Mouse (Mus musculus) Muller cell, postnatal 12 days (primary cell): ENCODE results near the gene Ogfod2.

Source experiments
- DNase-seq: peaks from one replicate; pipeline ENCODE4 v3.0.0-alpha.2; 2015; ENCODE audit errors: inconsistent ontology term

Gene Ogfod2

DNA sequence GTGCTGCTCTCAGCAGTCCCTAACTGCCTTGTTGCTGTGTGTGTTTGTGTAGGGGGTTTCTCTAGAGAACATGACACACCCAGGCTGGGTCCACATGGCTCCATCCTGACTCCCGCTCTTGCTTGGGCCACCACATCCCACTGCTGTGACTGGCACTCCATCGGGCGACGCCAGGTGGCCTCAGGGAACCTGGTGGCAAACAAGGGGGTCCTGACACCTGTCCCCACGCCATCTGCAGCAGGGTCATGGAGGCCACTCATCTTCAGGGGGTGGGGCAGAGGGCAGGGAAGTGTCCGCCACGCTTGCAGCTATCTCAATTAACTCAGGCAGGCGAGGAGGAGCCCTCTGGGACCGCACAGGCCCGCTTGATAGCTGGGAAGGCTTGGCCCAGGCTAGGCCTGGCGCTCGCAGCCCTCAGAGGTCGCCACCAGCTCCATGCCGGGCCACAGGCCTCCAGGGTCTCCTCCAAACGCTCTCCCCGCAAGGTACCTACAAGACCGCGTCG lies 17.0 kb upstream of the Ogfod2 start:
- DNase-seq, result no peak

DNA sequence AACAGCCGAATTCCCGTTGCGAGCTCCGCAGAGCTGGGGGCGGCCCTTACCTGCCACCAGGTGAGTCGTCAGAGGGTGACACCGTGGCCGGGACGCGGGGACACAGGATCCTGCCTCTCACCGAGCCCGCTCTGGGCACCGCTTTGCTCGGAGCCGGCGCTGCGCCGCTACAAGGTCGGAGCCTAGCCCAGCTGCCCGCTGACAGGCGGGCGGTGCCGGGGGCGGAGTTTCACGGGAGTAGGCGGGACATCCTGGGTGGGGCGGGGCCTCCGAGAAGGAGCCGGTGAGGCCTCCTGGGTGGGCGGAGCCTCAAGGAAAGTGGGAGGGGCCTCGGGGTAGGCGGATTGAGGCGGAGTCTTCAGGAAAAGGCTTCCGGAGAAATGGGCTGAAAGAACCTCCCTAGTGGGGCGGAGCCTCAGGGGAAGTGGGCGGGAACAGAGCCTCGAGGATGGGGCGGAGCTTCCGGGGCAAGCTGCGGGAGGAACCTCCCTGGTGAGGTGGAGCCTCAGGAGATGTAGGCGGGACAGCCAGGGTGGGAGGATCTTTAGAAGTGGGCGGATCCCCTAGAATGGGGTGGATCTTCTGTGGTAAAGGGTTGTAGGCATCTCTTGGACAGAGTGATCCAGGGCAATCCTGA lies 16.4 kb upstream of the Ogfod2 start, which contains the start of gene Abcb9:
Abcb9 (minus strand) TSS at position 203 of the 637 bp plus-strand sequence.
- peak; percentile 99 for DNase-seq

DNA sequence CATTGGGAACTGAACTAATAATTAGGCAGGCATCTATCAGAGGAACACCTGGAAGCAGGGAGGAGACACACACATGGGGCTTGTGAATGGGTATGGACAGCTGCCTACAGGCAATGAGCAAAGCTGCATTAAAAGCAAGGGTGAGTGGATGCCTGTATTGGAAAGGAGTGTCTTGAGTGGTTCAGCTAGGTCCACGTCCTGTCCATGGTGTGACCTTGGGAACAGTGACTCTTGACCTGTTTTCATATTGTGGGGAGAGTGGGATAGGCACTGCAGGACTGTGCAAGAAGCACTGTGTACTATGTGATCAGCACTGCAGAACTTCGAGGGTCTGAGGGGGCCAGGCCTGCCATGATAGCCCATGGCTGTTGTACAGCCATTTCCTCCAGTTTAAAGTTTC lies 13.2 kb upstream of the Ogfod2 start:
- DNase-seq, result no peak

- DNase-seq, result no peak
Observed at GRCm38 (mm10) chr5:124100128-124101044, 11.7 kb upstream of the Ogfod2 start.

DNA sequence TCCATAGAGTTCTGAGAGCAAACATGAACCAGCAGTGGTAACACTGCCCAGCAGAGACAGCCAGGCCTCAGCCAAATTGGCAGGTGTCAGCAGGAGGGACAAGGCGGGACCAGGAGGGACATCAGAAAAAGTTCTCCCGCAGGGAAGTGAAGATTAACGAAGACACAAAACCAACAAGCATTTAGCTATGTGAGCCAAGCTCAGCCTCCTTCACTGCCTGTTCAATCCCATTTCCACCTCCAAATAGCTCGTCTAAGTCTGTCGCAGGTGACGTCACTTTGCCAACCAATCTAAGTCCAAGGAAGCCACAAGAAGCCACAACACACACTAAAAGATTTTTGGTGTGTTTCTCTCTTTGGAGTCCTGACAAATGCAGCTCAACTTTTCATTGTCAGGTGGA lies 9.8 kb upstream of the Ogfod2 start:
- no peak for DNase-seq

- DNase-seq, result no peak
Observed at GRCm38 (mm10) chr5:124103020-124103419, 9.1 kb upstream of the Ogfod2 start.

DNA sequence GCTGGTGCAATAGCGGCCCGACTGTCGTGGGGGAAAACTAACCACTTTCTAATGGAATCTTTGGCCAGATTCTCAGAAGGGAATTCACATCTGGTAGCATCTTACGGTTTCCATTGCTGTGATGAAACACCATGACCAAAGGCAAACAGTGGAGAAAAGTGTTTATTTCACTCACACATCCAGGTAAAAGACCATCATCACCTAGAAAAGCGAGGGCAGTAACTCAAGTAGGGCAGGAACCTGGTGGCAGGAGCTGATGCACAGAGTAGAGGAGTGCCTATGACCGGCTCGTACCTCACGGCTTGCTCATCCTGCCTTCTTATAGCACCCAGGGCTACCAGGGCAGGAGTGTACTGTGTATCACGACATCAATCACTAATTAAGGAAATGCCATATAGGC lies 8.5 kb upstream of the Ogfod2 start:
- no peak for DNase-seq

GRCm38 (mm10) chr5:124111077-124111741 lies 888 bp upstream of the Ogfod2 start:
- peak; percentile 23 for DNase-seq

DNA sequence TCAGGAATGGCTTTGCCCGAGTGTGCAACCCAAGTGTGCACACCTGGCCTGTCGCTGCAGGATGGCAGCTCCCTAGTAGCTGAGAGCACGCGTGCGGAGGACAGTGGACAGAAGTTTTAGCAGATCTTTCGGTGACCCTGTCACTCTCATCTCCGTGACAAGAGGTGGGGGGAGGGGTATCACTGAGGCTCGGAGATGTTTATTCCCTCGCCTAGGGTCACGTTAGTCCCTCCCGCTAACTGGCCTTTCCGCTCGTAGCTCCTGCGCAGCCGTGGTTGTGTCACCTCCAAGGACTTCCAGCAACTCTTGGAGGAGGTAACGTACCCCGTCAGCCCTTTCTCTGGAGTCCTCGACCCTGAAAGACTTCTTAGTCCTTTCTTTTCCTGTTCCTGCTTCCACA lies 434 bp downstream of the Ogfod2 start:
- peak; percentile 46 for DNase-seq

DNA sequence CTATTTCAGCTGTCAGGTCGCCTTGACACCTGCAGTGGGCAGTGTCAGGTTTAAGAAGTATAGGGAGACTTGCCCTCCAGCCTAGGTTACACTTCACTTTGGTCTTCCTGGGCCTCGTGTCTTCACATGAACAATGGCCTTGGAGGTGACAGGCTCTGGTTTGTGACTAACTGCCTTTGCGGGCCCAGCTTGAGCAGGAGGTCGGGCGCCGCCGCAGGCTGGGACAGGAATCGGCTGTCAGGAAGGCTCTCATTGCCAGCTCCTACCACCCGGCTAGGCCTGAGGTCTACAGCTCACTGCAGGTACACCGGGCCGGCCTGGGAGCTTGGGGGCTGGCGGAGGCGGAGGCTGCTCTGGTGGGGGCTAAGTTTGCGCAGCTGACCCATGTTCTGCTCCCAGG lies 933 bp downstream of the Ogfod2 start:
- DNase-seq, result peak; percentile 64

DNA sequence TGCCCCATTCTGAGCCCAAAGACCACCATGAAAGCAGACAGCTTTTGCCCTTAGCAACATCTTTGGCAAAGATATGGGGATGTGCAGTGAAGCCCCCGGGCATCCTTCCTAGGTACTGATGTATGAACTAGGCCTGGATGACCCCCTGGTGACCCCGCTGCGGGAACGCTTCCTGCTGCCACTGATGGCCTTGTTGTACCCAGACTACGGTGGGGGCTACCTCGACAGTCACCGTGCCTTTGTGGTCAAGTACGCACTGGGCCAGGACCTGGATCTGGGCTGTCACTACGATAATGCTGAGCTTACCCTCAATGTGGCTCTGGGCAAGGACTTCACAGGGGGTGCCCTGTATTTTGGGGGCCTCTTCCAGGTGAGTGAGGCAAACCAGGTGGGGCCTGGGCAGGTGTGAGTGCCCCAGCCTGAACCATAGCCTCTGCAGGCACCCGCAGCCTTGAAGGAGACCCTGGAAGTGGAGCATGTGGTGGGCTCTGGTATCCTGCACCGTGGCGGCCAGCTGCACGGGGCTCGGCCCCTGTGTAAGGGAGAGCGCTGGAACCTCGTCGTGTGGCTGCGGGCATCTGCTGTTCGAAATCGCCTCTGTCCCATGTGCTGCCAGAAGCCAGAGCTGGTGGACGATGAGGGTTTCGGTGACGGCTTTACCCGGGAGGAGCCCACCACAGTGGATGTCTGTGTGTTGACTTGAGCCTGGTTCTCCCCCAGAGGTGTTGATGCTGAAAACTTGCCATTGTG lies 2.4 kb downstream of the Ogfod2 start:
- no peak for DNase-seq

GRCm38 (mm10) chr5:124115531-124115930 lies 3.4 kb downstream of the Ogfod2 start:
- DNase-seq, result no peak

- DNase-seq, result peak; percentile 84
Observed at GRCm38 (mm10) chr5:124115990-124116845, 4.1 kb downstream of the Ogfod2 start, which contains the start of gene Arl6ip4. TSS of gene Arl6ip4 (plus strand) at chr5:124116089.

- no peak for DNase-seq
Observed at GRCm38 (mm10) chr5:124119204-124119603, 7.1 kb downstream of the Ogfod2 start.

DNA sequence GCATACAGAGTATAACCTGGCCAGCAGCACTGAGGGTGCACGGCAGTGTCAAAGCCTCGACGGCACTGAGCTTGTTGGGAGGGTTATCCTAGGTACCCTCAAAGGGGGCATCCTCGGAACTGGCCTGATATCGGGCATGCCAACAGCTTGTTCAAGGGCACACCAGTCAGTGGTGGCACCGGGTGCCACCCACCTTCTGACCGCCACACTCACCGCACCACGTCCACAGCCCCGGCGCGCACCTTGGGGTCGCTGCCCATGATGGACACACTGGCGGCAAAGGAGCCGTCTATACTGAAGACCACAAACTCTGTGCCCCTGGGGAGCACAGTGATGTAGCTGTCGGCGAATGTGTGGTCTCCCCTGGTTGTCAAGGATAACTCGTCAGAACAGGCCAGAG lies 10.3 kb downstream of the Ogfod2 start:
- no peak for DNase-seq

DNA sequence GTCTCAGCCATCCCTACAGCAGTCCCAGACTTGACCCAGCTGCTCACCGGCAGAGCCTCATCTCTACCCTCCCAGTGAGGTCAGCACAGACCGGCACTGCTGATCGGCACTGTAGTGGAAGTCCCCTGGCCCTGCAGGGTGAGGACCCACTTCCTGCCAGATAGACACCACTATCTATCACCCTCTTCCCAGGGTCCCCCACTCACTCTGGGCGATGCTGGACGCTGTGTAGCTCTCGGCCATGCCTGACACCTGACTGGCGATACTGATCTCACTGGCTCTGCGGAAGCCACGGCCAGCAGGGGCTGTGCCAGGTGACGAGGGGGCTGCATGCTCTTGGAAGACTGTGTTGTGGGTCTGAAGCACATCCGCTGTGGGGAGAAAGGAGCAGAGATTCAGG lies 13.0 kb downstream of the Ogfod2 start:
- DNase-seq, result no peak

DNA sequence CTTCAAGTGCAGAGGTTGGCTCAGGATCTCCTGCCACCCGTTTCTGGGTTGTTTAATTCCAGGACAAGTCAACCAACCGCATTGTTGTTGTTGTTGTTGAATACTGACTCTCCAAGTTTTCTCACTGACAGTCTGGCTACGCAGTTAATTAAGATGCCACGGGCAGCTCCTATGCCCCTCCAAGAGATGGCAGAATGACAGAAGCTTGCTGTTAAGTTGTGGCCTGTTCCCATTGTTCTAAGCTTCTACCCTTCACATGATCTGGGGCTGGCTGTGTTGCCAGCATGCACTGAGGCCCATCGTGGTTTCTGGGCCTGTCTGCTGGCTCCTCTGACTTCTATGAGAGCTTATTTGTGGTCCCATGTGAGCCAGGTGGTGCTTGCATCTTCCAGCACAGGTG lies 22.2 kb downstream of the Ogfod2 start:
- no peak for DNase-seq

DNA sequence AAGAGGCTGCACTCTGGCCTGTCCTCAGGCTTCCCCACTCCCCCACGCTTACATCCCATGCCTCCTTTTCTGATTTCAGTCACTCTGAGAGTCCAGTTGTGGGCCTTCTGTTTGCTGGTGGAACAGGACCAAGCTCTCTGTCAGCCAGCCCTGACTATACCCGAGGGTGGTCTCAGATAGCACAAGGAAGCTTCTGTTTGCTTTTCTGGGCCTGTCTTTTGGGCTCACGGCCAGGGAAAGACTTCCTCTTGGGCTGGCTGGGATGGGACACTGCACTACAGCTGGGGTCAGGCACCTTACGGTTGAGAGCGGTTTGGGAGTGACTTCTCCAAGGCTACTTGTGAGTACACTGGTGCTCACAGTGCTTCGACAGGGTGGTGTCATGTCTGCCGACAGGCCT lies 26.0 kb downstream of the Ogfod2 start:
- no peak for DNase-seq

DNA sequence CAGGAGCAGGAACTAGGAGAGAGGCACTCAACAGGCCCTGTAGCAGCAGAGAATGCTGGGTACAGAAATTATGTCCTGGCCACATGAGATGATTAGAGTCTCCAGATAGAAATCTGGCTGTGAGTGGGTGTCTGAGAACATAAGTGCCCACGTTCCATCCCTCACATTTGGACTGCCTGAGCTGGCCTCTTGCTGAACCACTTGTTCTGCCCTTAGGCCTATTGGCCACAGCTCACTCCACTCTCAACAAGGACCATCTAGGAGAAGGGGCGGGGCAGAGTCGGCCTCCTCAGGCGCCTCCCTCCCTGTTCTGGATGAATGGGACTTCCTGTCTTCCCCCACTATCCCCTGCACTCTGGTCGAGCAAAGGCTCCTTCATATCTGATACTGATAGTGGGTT lies 36.9 kb downstream of the Ogfod2 start:
- DNase-seq, result no peak

- no peak for DNase-seq
Observed at GRCm38 (mm10) chr5:124150895-124151294, 38.8 kb downstream of the Ogfod2 start.

- DNase-seq, result no peak
Observed at GRCm38 (mm10) chr5:124152734-124153133, 40.6 kb downstream of the Ogfod2 start.
